Mouse (Mus musculus): Measurements from ENCODE around the gene Spag8. TPM values are rescaled to one million over a fixed set of nuclear protein-coding genes. Genes with fewer than 3 reads are reported as not detected.
A peak's percentile ranks its signal among the peaks of the same experiment; 100 is the strongest.

Spag8 gene
- polyA plus RNA-seq, 1 experiment, result 0.02 TPM

DNA sequence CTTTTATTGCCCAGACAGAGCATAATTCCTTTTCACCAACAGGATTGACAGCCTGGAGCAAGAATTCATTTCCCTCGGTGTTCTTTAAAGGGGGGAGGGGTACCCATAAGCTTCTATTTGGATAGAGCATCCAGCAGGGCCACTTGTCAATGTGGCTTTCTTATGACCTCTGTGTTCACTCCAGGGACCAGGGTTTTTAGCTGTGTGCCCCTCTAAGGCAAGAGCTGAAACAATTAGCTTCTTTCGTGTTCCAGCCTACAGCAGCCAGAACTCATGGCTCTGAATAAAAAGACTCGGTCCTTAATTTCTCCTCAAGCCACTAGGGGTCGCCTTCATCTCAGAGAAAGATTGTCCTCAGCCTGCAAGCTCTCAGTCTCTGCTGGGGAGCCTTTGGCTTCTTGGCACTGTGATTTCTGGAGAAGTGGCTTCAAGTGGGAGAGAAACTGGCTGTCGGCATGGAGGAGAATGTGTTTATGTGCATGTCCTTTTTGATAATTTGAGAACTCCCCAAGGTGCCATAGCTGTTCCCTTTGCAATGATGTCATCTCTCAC is 23.3 kb downstream of the Spag8 start:
- Histone ChIP-seq H3K79me2 (ENCODE audit: control insufficient read depth, insufficient read depth) (no peaks in the 10 kb centered on the region), H3K27me3 (ENCODE audit: control insufficient read depth, insufficient read depth, insufficient read length) (no peaks in the 10 kb centered on the region), H3K4me2 (ENCODE audit: low read depth) (peak overlapping the region; percentile 55), H3ac (ENCODE audit: control insufficient read depth, insufficient read length) (no peak overlapping the region), H3K4me3 (no peak overlapping the region), H3K36me3 (ENCODE audit: control insufficient read depth, insufficient read depth) (no peaks in the 10 kb centered on the region)
- TF ChIP-seq CEBPB (IDR thresholded peaks at IDR 0.05; ENCODE audit: insufficient read depth, poor library complexity, severe bottlenecking) (no peak), POLR2A (IDR thresholded peaks at IDR 0.05; ENCODE audit: insufficient read length, low read depth) (no peak), MYOG (IDR thresholded peaks at IDR 0.05; ENCODE audit: control insufficient read depth in 1 of 3, insufficient read depth in 1 of 3, insufficient read length in 2 of 3, low read depth in 2 of 3) (no peak), MYOD1 (IDR thresholded peaks at IDR 0.05; ENCODE audit: control insufficient read depth in 1 of 3, insufficient read length in 2 of 3, low read depth in 2 of 3) (no peak), TCF12 (IDR thresholded peaks at IDR 0.05; ENCODE audit: insufficient read depth, poor library complexity, severe bottlenecking) (no peak), E2F4 (IDR thresholded peaks at IDR 0.05; ENCODE audit: insufficient read depth) (no peak), TCF3 (IDR thresholded peaks at IDR 0.05; ENCODE audit: insufficient read length, low read depth) (no peak), USF1 (IDR thresholded peaks at IDR 0.05; ENCODE audit: low read depth) (no peak), REST (IDR thresholded peaks at IDR 0.05; ENCODE audit: insufficient read depth, insufficient read length) (no peak), MAX (IDR thresholded peaks at IDR 0.05; ENCODE audit: low read depth) (no peak)

DNA sequence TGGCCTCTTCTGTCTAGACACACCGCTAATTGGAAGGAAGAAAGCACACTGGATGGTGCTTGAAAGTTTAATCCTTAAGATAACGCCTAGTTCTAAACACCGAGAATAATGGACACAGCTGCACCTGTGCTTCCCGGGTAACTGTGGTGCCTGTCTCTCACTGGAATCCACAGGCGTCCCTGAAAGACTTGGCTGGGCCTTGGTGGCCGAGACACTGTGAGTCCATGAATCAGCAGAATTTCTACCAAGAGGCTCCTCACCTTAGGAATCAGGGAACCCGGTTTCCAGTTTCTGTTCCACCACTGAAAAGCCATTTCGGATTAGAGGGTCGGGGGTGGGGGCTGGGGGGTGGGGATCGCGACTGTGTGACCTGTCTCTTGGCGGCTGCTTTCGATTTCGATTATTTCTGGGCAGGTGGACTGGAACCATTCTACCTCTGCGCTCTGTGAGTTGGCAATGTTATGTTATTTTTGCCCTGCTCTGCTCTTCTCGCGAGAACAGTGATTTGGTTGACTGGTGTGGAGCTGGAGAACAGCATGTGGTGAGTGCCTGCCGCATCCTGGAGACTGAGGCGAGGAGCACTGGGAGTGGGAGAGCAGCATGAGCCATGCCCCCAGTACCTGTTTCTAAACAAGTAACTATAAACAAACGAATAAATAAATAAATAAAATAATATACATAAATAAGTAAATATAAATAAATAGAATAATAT is 24.1 kb downstream of the Spag8 start:
- H3K79me2 ChIP-seq (ENCODE audit: control insufficient read depth, insufficient read depth), result no peaks in the 10 kb centered on the region
- no peak overlapping the region for H3ac ChIP-seq (ENCODE audit: control insufficient read depth, insufficient read length)
- no peak overlapping the region for H3K4me3 ChIP-seq
- no peak overlapping the region for H3K4me2 ChIP-seq (ENCODE audit: low read depth)
- no peaks in the 10 kb centered on the region for H3K27me3 ChIP-seq (ENCODE audit: control insufficient read depth, insufficient read depth, insufficient read length)
- no peaks in the 10 kb centered on the region for H3K36me3 ChIP-seq (ENCODE audit: control insufficient read depth, insufficient read depth)
- no peak for TF ChIP-seq CEBPB (IDR thresholded peaks at IDR 0.05; ENCODE audit: insufficient read depth, poor library complexity, severe bottlenecking)
- TF ChIP-seq TCF3 (IDR thresholded peaks at IDR 0.05; ENCODE audit: insufficient read length, low read depth), result no peak
- no peak for TF ChIP-seq MYOG (IDR thresholded peaks at IDR 0.05; ENCODE audit: control insufficient read depth in 1 of 3, insufficient read depth in 1 of 3, insufficient read length in 2 of 3, low read depth in 2 of 3)
- TF ChIP-seq MYOD1 (IDR thresholded peaks at IDR 0.05; ENCODE audit: control insufficient read depth in 1 of 3, insufficient read length in 2 of 3, low read depth in 2 of 3), result no peak
- TF ChIP-seq MAX (IDR thresholded peaks at IDR 0.05; ENCODE audit: low read depth), result no peak
- no peak for TF ChIP-seq SRF (IDR thresholded peaks at IDR 0.05; ENCODE audit: control insufficient read depth, insufficient read length, low read depth)
- TF ChIP-seq TCF12 (IDR thresholded peaks at IDR 0.05; ENCODE audit: insufficient read depth, poor library complexity, severe bottlenecking), result no peak
- TF ChIP-seq USF1 (IDR thresholded peaks at IDR 0.05; ENCODE audit: low read depth), result no peak
- no peak for TF ChIP-seq E2F4 (IDR thresholded peaks at IDR 0.05; ENCODE audit: insufficient read depth)
- TF ChIP-seq POLR2AphosphoS2 (IDR thresholded peaks at IDR 0.05; ENCODE audit: insufficient read length, low read depth), result no peak
- no peak for TF ChIP-seq REST (IDR thresholded peaks at IDR 0.05; ENCODE audit: insufficient read depth, insufficient read length)

DNA sequence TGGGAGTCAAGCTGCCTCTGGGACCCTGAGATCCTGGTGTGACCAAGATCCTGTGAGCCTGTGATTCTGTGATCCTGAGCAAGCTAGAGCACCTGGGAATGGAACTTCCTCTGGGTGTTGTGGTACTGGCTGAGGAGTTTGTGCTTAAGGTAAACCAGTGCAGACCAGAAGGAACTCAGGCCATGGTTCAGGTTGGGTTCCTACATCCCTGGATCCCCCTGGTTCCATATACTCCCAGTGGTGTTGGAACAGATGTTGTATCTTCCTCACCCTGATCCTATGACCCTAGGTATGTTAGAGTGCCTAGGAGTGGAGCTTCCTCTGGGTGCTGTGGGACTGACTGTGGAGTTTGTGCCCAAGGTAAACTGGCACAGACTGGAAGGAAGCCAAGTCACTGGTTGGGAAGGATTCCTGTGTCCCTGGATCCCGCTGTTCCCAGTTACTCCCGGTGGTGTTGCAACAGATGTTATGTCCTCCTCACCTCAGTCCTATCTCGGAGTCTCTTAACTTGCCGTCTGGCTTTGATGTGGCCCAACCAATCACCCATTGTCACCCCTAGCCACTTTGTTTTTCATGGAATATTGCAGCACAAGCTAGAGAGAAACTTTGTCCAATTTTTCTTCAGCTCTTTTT is 33.1 kb downstream of the Spag8 start:
- Histone ChIP-seq H3K4me3 (no peak overlapping the region), H3ac (ENCODE audit: control insufficient read depth, insufficient read length) (no peak overlapping the region), H3K27me3 (ENCODE audit: control insufficient read depth, insufficient read depth, insufficient read length) (no peaks in the 10 kb centered on the region), H3K36me3 (ENCODE audit: control insufficient read depth, insufficient read depth) (no peaks in the 10 kb centered on the region), H3K79me2 (ENCODE audit: control insufficient read depth, insufficient read depth) (no peaks in the 10 kb centered on the region), H3K4me2 (ENCODE audit: low read depth) (no peak overlapping the region)
- TF ChIP-seq MYOD1 (IDR thresholded peaks at IDR 0.05; ENCODE audit: control insufficient read depth in 1 of 3, insufficient read length in 2 of 3, low read depth in 2 of 3), result no peak
- no peak for TF ChIP-seq POLR2A (IDR thresholded peaks at IDR 0.05; ENCODE audit: insufficient read length, low read depth)

DNA sequence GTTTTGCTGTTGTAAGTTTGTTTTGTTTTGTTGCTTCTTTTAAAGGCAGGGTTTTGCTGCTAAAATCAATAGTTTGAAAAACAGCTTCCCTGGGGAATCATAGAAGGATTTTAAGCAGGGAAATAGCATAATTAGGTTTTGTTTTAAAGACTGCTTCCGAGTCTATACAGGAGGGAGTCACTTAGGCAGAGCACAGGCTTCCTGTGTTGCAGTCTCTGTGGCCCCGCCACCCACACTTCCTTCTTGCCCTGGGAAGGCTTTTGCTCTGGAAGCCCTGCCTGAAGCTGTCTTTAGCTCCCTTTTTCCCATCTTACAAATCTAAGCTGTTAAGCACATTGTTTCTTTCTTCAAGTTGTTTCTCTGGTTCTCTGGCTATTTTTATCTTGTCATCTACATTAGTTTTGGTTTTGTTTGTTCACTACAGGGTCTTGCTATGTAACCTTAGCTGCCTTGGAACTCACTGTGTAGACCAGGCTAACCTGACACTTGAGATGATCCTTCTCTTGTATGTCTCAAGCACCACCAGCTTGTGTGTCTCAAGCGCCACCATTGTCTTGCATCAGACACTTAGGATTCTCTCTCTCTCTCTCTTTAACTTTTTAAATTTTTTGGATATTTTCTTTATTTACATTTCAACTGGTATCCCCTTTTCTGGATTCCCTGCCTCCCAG is 40.2 kb downstream of the Spag8 start:
- Histone ChIP-seq H3K27me3 (ENCODE audit: control insufficient read depth, insufficient read depth, insufficient read length) (peaks cover 15% of the 10 kb centered on the region), H3K79me2 (ENCODE audit: control insufficient read depth, insufficient read depth) (no peaks in the 10 kb centered on the region), H3K4me3 (no peak overlapping the region), H3K4me2 (ENCODE audit: low read depth) (no peak overlapping the region), H3K36me3 (ENCODE audit: control insufficient read depth, insufficient read depth) (no peaks in the 10 kb centered on the region), H3ac (ENCODE audit: control insufficient read depth, insufficient read length) (no peak overlapping the region)
- TF ChIP-seq POLR2AphosphoS2 (IDR thresholded peaks at IDR 0.05; ENCODE audit: insufficient read length, low read depth) (no peak), TCF3 (IDR thresholded peaks at IDR 0.05; ENCODE audit: insufficient read length, low read depth) (no peak), SRF (IDR thresholded peaks at IDR 0.05; ENCODE audit: control insufficient read depth, insufficient read length, low read depth) (no peak), MYOG (IDR thresholded peaks at IDR 0.05; ENCODE audit: control insufficient read depth in 1 of 3, insufficient read depth in 1 of 3, insufficient read length in 2 of 3, low read depth in 2 of 3) (no peak), MYOD1 (IDR thresholded peaks at IDR 0.05; ENCODE audit: control insufficient read depth in 1 of 3, insufficient read length in 2 of 3, low read depth in 2 of 3) (no peak), E2F4 (IDR thresholded peaks at IDR 0.05; ENCODE audit: insufficient read depth) (no peak), CEBPB (IDR thresholded peaks at IDR 0.05; ENCODE audit: insufficient read depth, poor library complexity, severe bottlenecking) (no peak)
